Mouse (Mus musculus): ENCODE results near the gene Gpr132. TPM values are rescaled to one million over a fixed set of nuclear protein-coding genes. Genes with fewer than 3 reads are reported as not detected.
A peak's percentile ranks its signal among the peaks of the same experiment; 100 is the strongest.

Gpr132 gene
- polyA plus RNA-seq, 1 experiment, result 15.8 TPM

GRCm38 (mm10) chr12:112814682-112815470 lies 53.2 kb downstream of the Gpr132 start:
- H3K27ac ChIP-seq (ENCODE audit: control insufficient read depth, insufficient read depth, low read depth, low read length, poor library complexity), result no peak overlapping the region
- H3K4me1 ChIP-seq (ENCODE audit: control insufficient read depth, insufficient read depth, low read length), result no peaks in the 10 kb centered on the region
- WGBS, result 86% methylated on average over 14 of the region's 14 CpGs
- H3K4me3 ChIP-seq (replicated peaks; ENCODE audit: control insufficient read depth, low read depth, low read length), result no peak overlapping the region
- no peak for TF ChIP-seq POLR2A (IDR thresholded peaks at IDR 0.05; ENCODE audit: borderline replicate concordance, control insufficient read depth, low read depth, low read length)
- no peak for TF ChIP-seq CTCF (IDR thresholded peaks at IDR 0.05; ENCODE audit: control insufficient read depth, insufficient read depth, low read length)

GRCm38 (mm10) chr12:112813370-112813769 lies 54.7 kb downstream of the Gpr132 start:
- Histone ChIP-seq H3K27ac (ENCODE audit: control insufficient read depth, insufficient read depth, low read depth, low read length, poor library complexity) (no peak overlapping the region), H3K4me3 (replicated peaks; ENCODE audit: control insufficient read depth, low read depth, low read length) (no peak overlapping the region), H3K4me1 (ENCODE audit: control insufficient read depth, insufficient read depth, low read length) (0 out of 2 replicates have a peak, but pooled peaks cover 2% of the 10 kb centered on the region)
- WGBS, result 93% methylated on average over 7 of the region's 7 CpGs
- no peak for TF ChIP-seq CTCF (IDR thresholded peaks at IDR 0.05; ENCODE audit: control insufficient read depth, insufficient read depth, low read length)
- no peak for TF ChIP-seq POLR2A (IDR thresholded peaks at IDR 0.05; ENCODE audit: borderline replicate concordance, control insufficient read depth, low read depth, low read length)

- H3K4me3 ChIP-seq (replicated peaks; ENCODE audit: control insufficient read depth, low read depth, low read length), result no peak overlapping the region
- no peak overlapping the region for H3K27ac ChIP-seq (ENCODE audit: control insufficient read depth, insufficient read depth, low read depth, low read length, poor library complexity)
- TF ChIP-seq POLR2A (IDR thresholded peaks at IDR 0.05; ENCODE audit: borderline replicate concordance, control insufficient read depth, low read depth, low read length), result no peak
- TF ChIP-seq CTCF (IDR thresholded peaks at IDR 0.05; ENCODE audit: control insufficient read depth, insufficient read depth, low read length), result no peak
- 72% methylated on average over 19 of the region's 19 CpGs for WGBS
- 0 out of 2 replicates have a peak, but pooled peaks cover 2% of the 10 kb centered on the region for H3K4me1 ChIP-seq (ENCODE audit: control insufficient read depth, insufficient read depth, low read length)
Measured at GRCm38 (mm10) chr12:112810092-112810885, 57.7 kb downstream of the Gpr132 start.

- Histone ChIP-seq H3K27ac (ENCODE audit: control insufficient read depth, insufficient read depth, low read depth, low read length, poor library complexity) (no peak overlapping the region), H3K4me3 (replicated peaks; ENCODE audit: control insufficient read depth, low read depth, low read length) (no peak overlapping the region), H3K4me1 (ENCODE audit: control insufficient read depth, insufficient read depth, low read length) (0 out of 2 replicates have a peak, but pooled peaks cover 2% of the 10 kb centered on the region)
- TF ChIP-seq POLR2A (IDR thresholded peaks at IDR 0.05; ENCODE audit: borderline replicate concordance, control insufficient read depth, low read depth, low read length) (no peak), CTCF (IDR thresholded peaks at IDR 0.05; ENCODE audit: control insufficient read depth, insufficient read depth, low read length) (no peak)
- WGBS, result 18% methylated on average over 8 of the region's 8 CpGs
Measured at GRCm38 (mm10) chr12:112809641-112810040, 58.4 kb downstream of the Gpr132 start.

- WGBS, result 3% methylated on average over 64 of the region's 64 CpGs
- Histone ChIP-seq H3K27ac (ENCODE audit: control insufficient read depth, insufficient read depth, low read depth, low read length, poor library complexity) (no peak within 1 kb of the TSS), H3K4me3 (replicated peaks; ENCODE audit: control insufficient read depth, low read depth, low read length) (peak within 1 kb of the TSS; percentile 58), H3K4me1 (ENCODE audit: control insufficient read depth, insufficient read depth, low read length) (0 out of 2 replicates have a peak, but pooled peaks cover 2% of the 10 kb centered on the region)
- peak; percentile 53; the same call in 1 of the 2 replicates for TF ChIP-seq CTCF (IDR thresholded peaks at IDR 0.05; ENCODE audit: control insufficient read depth, insufficient read depth, low read length)
- peak; percentile 39; the same call in 1 of the 2 replicates for TF ChIP-seq POLR2A (IDR thresholded peaks at IDR 0.05; ENCODE audit: borderline replicate concordance, control insufficient read depth, low read depth, low read length)
Measured at GRCm38 (mm10) chr12:112808587-112809364, 59.3 kb downstream of the Gpr132 start, which contains the start of gene Clba1. Gene Clba1 (plus strand): TSS chr12:112808937.

GRCm38 (mm10) chr12:112808212-112808586 lies 59.8 kb downstream of the Gpr132 start:
- H3K4me1 ChIP-seq (ENCODE audit: control insufficient read depth, insufficient read depth, low read length), result 0 out of 2 replicates have a peak, but pooled peaks cover 2% of the 10 kb centered on the region
- no peak overlapping the region for H3K4me3 ChIP-seq (replicated peaks; ENCODE audit: control insufficient read depth, low read depth, low read length)
- H3K27ac ChIP-seq (ENCODE audit: control insufficient read depth, insufficient read depth, low read depth, low read length, poor library complexity), result no peak overlapping the region
- TF ChIP-seq POLR2A (IDR thresholded peaks at IDR 0.05; ENCODE audit: borderline replicate concordance, control insufficient read depth, low read depth, low read length), result no peak
- WGBS, result 82% methylated on average over 5 of the region's 5 CpGs

GRCm38 (mm10) chr12:112807796-112808195 lies 60.2 kb downstream of the Gpr132 start:
- Histone ChIP-seq H3K27ac (ENCODE audit: control insufficient read depth, insufficient read depth, low read depth, low read length, poor library complexity) (no peak overlapping the region), H3K4me1 (ENCODE audit: control insufficient read depth, insufficient read depth, low read length) (0 out of 2 replicates have a peak, but pooled peaks cover 2% of the 10 kb centered on the region), H3K4me3 (replicated peaks; ENCODE audit: control insufficient read depth, low read depth, low read length) (no peak overlapping the region)
- TF ChIP-seq POLR2A (IDR thresholded peaks at IDR 0.05; ENCODE audit: borderline replicate concordance, control insufficient read depth, low read depth, low read length), result no peak
- TF ChIP-seq CTCF (IDR thresholded peaks at IDR 0.05; ENCODE audit: control insufficient read depth, insufficient read depth, low read length), result no peak
- WGBS, result 89% methylated on average over 4 of the region's 4 CpGs

All from bone marrow, adult 2 months (tissue).